Mouse (Mus musculus): ENCODE data around the gene Nrros. TPM values are rescaled to one million over a fixed set of nuclear protein-coding genes. Genes with fewer than 3 reads are reported as not detected.

Gene Nrros
- 6.7 and 9.0 TPM in 2 replicates for polyA plus RNA-seq (2016; fragmentation: Nextera tagmentation; extraction: Ambion mirVana)

- Histone ChIP-seq H3K9ac (peak within 1 kb of the TSS; percentile 45), H3K27me3 (replicated peaks) (peaks cover 6% of the 10 kb centered on the region), H3K27ac (no peak within 1 kb of the TSS), H3K4me1 (peaks cover 7% of the 10 kb centered on the region), H3K4me2 (replicated peaks) (peak within 1 kb of the TSS; percentile 61), H3K36me3 (no peaks in the 10 kb centered on the region), H3K9me3 (no peaks in the 10 kb centered on the region), H3K4me3 (peak within 1 kb of the TSS; percentile 21)
- ATAC-seq (ENCODE audit: low FRiP score, low read depth) = no peak
- WGBS = 3% methylated on average over 25 of the region's 25 CpGs
Measured at GRCm38 (mm10) chr16:32165281-32165821, at the start of gene Nrros. Gene Nrros, minus strand, starts transcription at chr16:32165594.

GRCm38 (mm10) chr16:32214804-32215576, 49.6 kb upstream of the Nrros start:
- H3K9ac ChIP-seq = no peak overlapping the region
- no peaks in the 10 kb centered on the region for H3K4me1 ChIP-seq
- H3K4me3 ChIP-seq = no peak overlapping the region
- no peaks in the 10 kb centered on the region; the same call in 1 of the 2 replicates for H3K9me3 ChIP-seq
- no peaks in the 10 kb centered on the region for H3K27me3 ChIP-seq (replicated peaks)
- 80% methylated on average over 17 of the region's 17 CpGs for WGBS
- no peak overlapping the region for H3K27ac ChIP-seq
- no peak for ATAC-seq (ENCODE audit: low FRiP score, low read depth)
- no peak overlapping the region for H3K4me2 ChIP-seq (replicated peaks)
- H3K36me3 ChIP-seq = no peaks in the 10 kb centered on the region

- Histone ChIP-seq H3K36me3 (no peaks in the 10 kb centered on the region), H3K27me3 (replicated peaks) (no peaks in the 10 kb centered on the region), H3K4me2 (replicated peaks) (no peak overlapping the region), H3K4me3 (no peak overlapping the region), H3K9me3 (peaks cover 6% of the 10 kb centered on the region; the same call in 1 of the 2 replicates), H3K27ac (no peak overlapping the region), H3K4me1 (no peaks in the 10 kb centered on the region), H3K9ac (no peak overlapping the region)
- no peak for ATAC-seq (ENCODE audit: low FRiP score, low read depth)
Measured at GRCm38 (mm10) chr16:32214156-32214555, 48.8 kb upstream of the Nrros start.

- Histone ChIP-seq H3K36me3 (no peaks in the 10 kb centered on the region), H3K4me1 (peaks cover 9% of the 10 kb centered on the region), H3K4me2 (replicated peaks) (no peak overlapping the region), H3K4me3 (no peak overlapping the region), H3K27ac (no peak overlapping the region), H3K27me3 (replicated peaks) (peaks cover 8% of the 10 kb centered on the region; the same call in 1 of the 2 replicates), H3K9ac (no peak overlapping the region), H3K9me3 (peaks cover 13% of the 10 kb centered on the region; the same call in 1 of the 2 replicates)
- no peak for ATAC-seq (ENCODE audit: low FRiP score, low read depth)
- WGBS = 63% methylated on average over 3 of the region's 3 CpGs
Measured at GRCm38 (mm10) chr16:32204902-32205301, 39.5 kb upstream of the Nrros start.

DNA sequence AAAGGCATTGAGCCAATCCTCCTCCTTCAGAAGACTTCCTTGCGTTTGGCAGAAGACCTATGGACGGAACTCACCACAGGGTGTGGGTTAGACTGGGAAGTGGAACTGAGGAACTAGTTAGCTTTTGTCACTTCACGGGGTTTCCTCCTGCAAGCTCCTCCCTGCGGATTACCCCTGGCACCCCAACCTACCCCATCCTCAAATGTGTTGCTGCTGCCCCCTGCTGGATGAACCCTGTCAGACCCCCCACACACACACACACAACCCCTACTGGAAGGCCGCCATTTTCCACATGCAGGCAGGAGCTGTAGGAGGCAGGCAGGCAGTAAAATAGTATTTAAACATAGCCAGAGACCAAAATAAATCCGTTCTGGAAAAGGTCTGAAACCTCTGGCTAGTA, 37.3 kb upstream of the Nrros start:
- no peaks in the 10 kb centered on the region for H3K36me3 ChIP-seq
- H3K27me3 ChIP-seq (replicated peaks) = peaks cover 8% of the 10 kb centered on the region; the same call in 1 of the 2 replicates

DNA sequence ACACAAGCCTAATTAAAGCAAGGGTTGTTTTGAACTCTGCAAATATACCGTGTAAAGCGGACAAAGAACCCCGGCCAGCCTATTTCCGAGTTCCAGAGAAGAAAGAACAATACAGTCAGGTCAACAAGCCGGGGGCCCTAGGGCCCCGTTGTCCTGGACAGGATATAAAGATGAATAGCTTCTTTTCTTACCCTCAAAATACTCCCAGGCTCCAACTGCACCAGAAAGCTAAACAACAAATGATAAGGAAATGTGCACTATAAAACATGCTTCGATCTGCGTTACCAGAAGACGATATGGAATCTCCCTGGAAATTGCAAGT, 35.6 kb upstream of the Nrros start:
- no peaks in the 10 kb centered on the region for H3K36me3 ChIP-seq
- H3K27ac ChIP-seq = no peak overlapping the region
- H3K4me3 ChIP-seq = no peak overlapping the region
- peaks cover 9% of the 10 kb centered on the region for H3K4me1 ChIP-seq
- 0 out of 2 replicates have a peak, but pooled peaks cover 3% of the 10 kb centered on the region for H3K9me3 ChIP-seq
- H3K9ac ChIP-seq = no peak overlapping the region
- peak overlapping the region; percentile 38 for H3K4me2 ChIP-seq (replicated peaks)
- H3K27me3 ChIP-seq (replicated peaks) = peaks cover 8% of the 10 kb centered on the region; the same call in 1 of the 2 replicates
- ATAC-seq (ENCODE audit: low FRiP score, low read depth) = no peak
- 36% methylated on average over 9 of the region's 9 CpGs for WGBS

More for the DNA sequence above, 37.3 kb upstream of the Nrros start:
- Histone ChIP-seq H3K4me3 (no peak overlapping the region), H3K27ac (no peak overlapping the region), H3K4me1 (peaks cover 9% of the 10 kb centered on the region), H3K4me2 (replicated peaks) (no peak overlapping the region), H3K9me3 (0 out of 2 replicates have a peak, but pooled peaks cover 3% of the 10 kb centered on the region), H3K9ac (no peak overlapping the region)
- WGBS = 78% methylated on average over 6 of the region's 6 CpGs
- no peak for ATAC-seq (ENCODE audit: low FRiP score, low read depth)

DNA sequence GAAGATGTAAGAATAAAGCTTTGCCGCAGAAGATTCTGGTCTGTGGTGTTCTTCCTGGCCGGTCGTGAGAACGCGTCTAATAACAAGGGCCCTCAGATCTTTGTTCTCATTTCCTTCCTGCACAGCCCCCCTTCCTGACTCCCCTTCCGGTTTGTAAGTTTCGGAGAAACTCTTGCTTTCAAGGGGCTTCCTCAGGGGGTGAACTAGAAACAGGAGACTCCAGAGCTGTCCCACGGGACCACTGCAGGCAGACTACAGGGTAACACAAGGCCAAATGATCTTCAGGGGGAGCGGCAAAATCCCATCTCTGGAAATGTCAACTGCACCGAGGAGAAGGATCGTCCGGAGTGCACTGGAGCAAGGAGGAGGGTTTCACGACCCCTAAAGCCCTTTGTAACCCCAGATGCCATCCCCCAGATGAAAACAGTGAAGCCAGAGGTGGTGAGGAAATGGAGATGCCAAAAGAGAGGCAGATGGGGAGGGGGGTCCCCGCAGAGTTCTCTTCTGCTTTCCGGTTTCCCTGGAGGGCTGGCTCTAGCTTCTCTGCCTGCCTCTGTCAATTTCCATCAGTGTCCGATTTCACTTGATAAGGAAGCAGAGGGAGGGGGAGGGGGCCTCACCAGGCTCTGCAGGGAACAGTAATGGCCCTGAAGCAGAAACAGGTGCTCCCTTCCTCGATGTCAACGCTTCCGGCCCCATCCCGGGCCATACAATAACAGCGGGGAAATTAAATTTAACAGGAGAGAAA, 35.0 kb upstream of the Nrros start:
- Histone ChIP-seq H3K4me3 (no peak overlapping the region), H3K27me3 (replicated peaks) (peaks cover 8% of the 10 kb centered on the region; the same call in 1 of the 2 replicates), H3K27ac (no peak overlapping the region), H3K9ac (no peak overlapping the region), H3K9me3 (0 out of 2 replicates have a peak, but pooled peaks cover 3% of the 10 kb centered on the region), H3K36me3 (no peaks in the 10 kb centered on the region), H3K4me1 (peaks cover 9% of the 10 kb centered on the region), H3K4me2 (replicated peaks) (peak overlapping the region; percentile 38)
- 56% methylated on average over 21 of the region's 21 CpGs for WGBS
- peak; percentile 66 for ATAC-seq (ENCODE audit: low FRiP score, low read depth)

DNA sequence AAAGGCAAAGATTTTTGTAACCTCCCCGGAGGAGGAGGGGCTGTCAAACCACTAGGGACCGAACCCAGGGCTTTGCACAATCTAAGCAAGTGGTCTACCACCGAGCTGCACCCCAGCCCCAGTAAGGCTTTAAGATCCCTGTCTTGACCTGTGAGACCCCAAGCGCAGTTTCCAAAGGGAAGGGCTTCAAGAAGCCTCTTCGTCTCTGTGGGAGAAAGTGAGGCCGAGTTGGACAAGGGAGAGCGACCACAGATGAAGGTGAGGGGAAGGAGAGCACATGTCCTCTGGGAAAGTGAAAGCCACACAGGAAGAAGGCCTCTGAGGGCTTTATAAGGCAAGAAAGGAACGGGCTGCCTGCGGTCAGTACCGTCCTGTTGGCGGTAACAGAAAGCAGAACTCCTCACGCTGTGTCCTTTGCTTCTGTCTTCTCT, 24.6 kb upstream of the Nrros start:
- H3K9ac ChIP-seq = no peak overlapping the region
- H3K4me3 ChIP-seq = no peak overlapping the region
- 64% methylated on average over 12 of the region's 12 CpGs for WGBS
- H3K27me3 ChIP-seq (replicated peaks) = no peaks in the 10 kb centered on the region
- H3K36me3 ChIP-seq = no peaks in the 10 kb centered on the region
- no peak overlapping the region for H3K4me2 ChIP-seq (replicated peaks)
- H3K27ac ChIP-seq = no peak overlapping the region
- no peaks in the 10 kb centered on the region for H3K9me3 ChIP-seq
- no peaks in the 10 kb centered on the region for H3K4me1 ChIP-seq
- ATAC-seq (ENCODE audit: low FRiP score, low read depth) = no peak

DNA sequence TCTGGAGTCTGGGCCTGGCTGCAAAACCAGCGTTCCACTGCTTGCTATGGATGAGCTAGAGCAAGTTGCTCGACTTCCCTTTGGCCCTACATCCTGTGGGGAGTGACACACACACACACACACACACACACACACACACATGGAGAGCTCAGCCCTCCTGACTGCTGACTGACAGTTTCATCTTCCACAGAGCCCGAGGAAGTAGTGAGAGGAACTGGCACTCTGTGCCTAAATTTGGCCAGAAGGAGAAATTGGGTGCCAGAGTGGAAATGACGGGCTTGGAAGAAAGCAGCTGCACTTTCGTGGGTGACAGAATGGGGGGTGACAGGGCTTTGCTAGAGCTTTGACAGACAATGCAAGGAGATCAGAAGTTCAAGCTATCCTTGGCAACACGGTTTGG, 23.7 kb upstream of the Nrros start:
- H3K27me3 ChIP-seq (replicated peaks) = no peaks in the 10 kb centered on the region
- H3K4me1 ChIP-seq = no peaks in the 10 kb centered on the region
- H3K4me3 ChIP-seq = no peak overlapping the region
- no peak for ATAC-seq (ENCODE audit: low FRiP score, low read depth)
- 68% methylated on average over 6 of the region's 6 CpGs for WGBS
- no peak overlapping the region for H3K4me2 ChIP-seq (replicated peaks)
- no peak overlapping the region for H3K9ac ChIP-seq
- H3K9me3 ChIP-seq = no peaks in the 10 kb centered on the region
- no peak overlapping the region for H3K27ac ChIP-seq
- H3K36me3 ChIP-seq = no peaks in the 10 kb centered on the region

GRCm38 (mm10) chr16:32186056-32186455, 20.7 kb upstream of the Nrros start:
- WGBS = 96% methylated on average over 5 of the region's 5 CpGs

DNA sequence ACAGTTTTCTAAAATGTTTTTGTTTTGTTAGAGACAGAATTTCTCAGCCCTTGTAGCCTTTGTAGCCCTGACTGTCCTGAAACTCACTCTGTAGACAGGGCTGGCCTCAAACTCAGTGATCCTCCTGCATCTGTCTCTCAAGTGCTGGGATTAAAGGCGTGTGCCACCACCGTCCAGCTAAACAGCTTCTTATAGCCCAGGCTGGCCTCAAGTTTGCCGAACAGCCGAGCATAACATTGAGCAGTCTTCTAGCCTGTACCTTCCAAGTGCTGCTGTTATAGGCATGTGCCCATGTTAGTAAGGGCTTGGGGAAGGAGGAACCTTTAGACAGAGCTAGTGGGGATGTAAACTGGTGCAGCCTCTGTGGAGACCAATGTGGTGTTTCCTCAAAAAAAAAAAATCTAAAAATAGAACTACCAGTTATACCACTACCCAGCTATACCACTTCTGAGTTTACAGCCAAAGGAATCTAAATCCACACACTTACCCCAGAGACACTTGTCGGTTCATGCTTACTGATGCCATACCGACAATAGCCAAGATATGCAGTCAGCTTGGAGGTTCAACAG, 14.0 kb upstream of the Nrros start, which contains the start of gene Bex6:
Bex6 (plus strand) TSS at position 491 of the 569 bp plus-strand sequence.
- 87% methylated on average over 6 of the region's 6 CpGs for WGBS
- no peaks in the 10 kb centered on the region; the same call in 1 of the 2 replicates for H3K4me1 ChIP-seq
- no peaks in the 10 kb centered on the region for H3K27me3 ChIP-seq (replicated peaks)
- no peak within 1 kb of the TSS for H3K9ac ChIP-seq
- ATAC-seq (ENCODE audit: low FRiP score, low read depth) = no peak
- no peaks in the 10 kb centered on the region for H3K9me3 ChIP-seq
- H3K4me2 ChIP-seq (replicated peaks) = no peak within 1 kb of the TSS
- H3K27ac ChIP-seq = no peak within 1 kb of the TSS
- no peak within 1 kb of the TSS for H3K4me3 ChIP-seq
- H3K36me3 ChIP-seq = no peaks in the 10 kb centered on the region

More at GRCm38 (mm10) chr16:32186056-32186455, 20.7 kb upstream of the Nrros start:
- H3K36me3 ChIP-seq = no peaks in the 10 kb centered on the region
- no peaks in the 10 kb centered on the region for H3K4me1 ChIP-seq
- no peak overlapping the region for H3K9ac ChIP-seq
- no peak for ATAC-seq (ENCODE audit: low FRiP score, low read depth)
- no peak overlapping the region for H3K27ac ChIP-seq
- H3K9me3 ChIP-seq = no peaks in the 10 kb centered on the region
- H3K4me3 ChIP-seq = no peak overlapping the region
- H3K4me2 ChIP-seq (replicated peaks) = no peak overlapping the region
- no peaks in the 10 kb centered on the region for H3K27me3 ChIP-seq (replicated peaks)

Measured in neural tube, embryonic 12.5 days (tissue).